Mouse (Mus musculus) neural tube, embryonic 13.5 days (tissue): ENCODE results near the gene Nt5m. TPM values are rescaled to one million over a fixed set of nuclear protein-coding genes. Genes with fewer than 3 reads are reported as not detected.

ENCODE experiments used
- ATAC-seq: fragments of 200-750 bp; cut with Nextera tagmentation; 2 replicates; pipeline ENCODE4 v1.8.0; 2017; ENCODE audit warnings: low read depth, mild to moderate bottlenecking, moderate TSS enrichment, moderate library complexity
- H3K27ac ChIP-seq: fragments of 300-500 bp; sonication (generic); replicated peaks from 2 replicates; pipeline ENCODE4 v1.5.1; 2015; ENCODE audit warnings: moderate library complexity, mild to moderate bottlenecking, inconsistent platforms
- H3K27me3 ChIP-seq: fragments of 300-500 bp; sonication (generic); 2 replicates; pipeline ENCODE4 v1.6.1; 2015; ENCODE audit warnings: mild to moderate bottlenecking, inconsistent platforms
- H3K36me3 ChIP-seq: fragments of 300-500 bp; sonication (generic); 2 replicates; pipeline ENCODE4 v1.6.1; 2015; ENCODE audit warnings: mild to moderate bottlenecking, inconsistent platforms
- H3K4me1 ChIP-seq: fragments of 300-500 bp; sonication (generic); replicated peaks from 2 replicates; pipeline ENCODE4 v1.6.1; 2015; ENCODE audit warnings: inconsistent platforms
- H3K4me2 ChIP-seq: fragments of 300-500 bp; sonication (generic); 2 replicates; pipeline ENCODE4 v1.6.1; 2015; ENCODE audit warnings: inconsistent platforms, mild to moderate bottlenecking, moderate library complexity
- H3K4me3 ChIP-seq: fragments of 300-500 bp; sonication (generic); 2 replicates; pipeline ENCODE4 v1.5.1; 2015; ENCODE audit warnings: mild to moderate bottlenecking, inconsistent platforms
- H3K9ac ChIP-seq: fragments of 300-500 bp; sonication (generic); 2 replicates; pipeline ENCODE4 v1.6.1; 2015; ENCODE audit warnings: moderate library complexity, mild to moderate bottlenecking, inconsistent platforms
- H3K9me3 ChIP-seq: fragments of 300-500 bp; sonication (generic); 2 replicates; pipeline ENCODE4 v1.6.1; 2016; ENCODE audit warnings: inconsistent platforms
- WGBS: fragments of 180-500 bp; shearing (Covaris S2); methylation state at CpG from one replicate; pipeline ENCODE4 v1.1.7; 2015; 5-methylcytosine and 5-hydroxymethylcytosine counted together
- polyA plus RNA-seq: library from polyadenylated mRNA; unstranded; fragments of >200 nt; fragmentation: Nextera tagmentation; extraction: Ambion mirVana; gene quantifications from 2 replicates; pipeline ENCODE4 v1.2.1, GENCODE M21; 2015

Gene Nt5m
- polyA plus RNA-seq, 1 experiment from 2014 or later, result 70.7 TPM

- no peaks in the 10 kb centered on the region for H3K27me3 ChIP-seq
- no peak for ATAC-seq
- peaks cover 18% of the 10 kb centered on the region for H3K4me1 ChIP-seq
- no peak overlapping the region for H3K4me3 ChIP-seq
- 47% methylated on average over 10 of the region's 10 CpGs for WGBS
- H3K36me3 ChIP-seq, result no peaks in the 10 kb centered on the region
- H3K9me3 ChIP-seq, result no peaks in the 10 kb centered on the region
- no peak overlapping the region for H3K4me2 ChIP-seq
- no peak overlapping the region for H3K9ac ChIP-seq
- no peak overlapping the region for H3K27ac ChIP-seq
Observed at GRCm38 (mm10) chr11:59893153-59893788, 54.0 kb downstream of the Nt5m start.

GRCm38 (mm10) chr11:59894916-59895315 lies 55.7 kb downstream of the Nt5m start:
- H3K27me3 ChIP-seq, result no peaks in the 10 kb centered on the region
- no peak overlapping the region for H3K27ac ChIP-seq
- 83% methylated on average over 6 of the region's 6 CpGs for WGBS

GRCm38 (mm10) chr11:59895316-59895715 lies 56.1 kb downstream of the Nt5m start:
- H3K4me1 ChIP-seq, result peaks cover 36% of the 10 kb centered on the region
- H3K36me3 ChIP-seq, result no peaks in the 10 kb centered on the region
- H3K9me3 ChIP-seq, result no peaks in the 10 kb centered on the region
- ATAC-seq, result no peak
- WGBS, result 72% methylated on average over 8 of the region's 8 CpGs
- no peak overlapping the region for H3K27ac ChIP-seq
- H3K4me2 ChIP-seq, result no peak overlapping the region
- H3K9ac ChIP-seq, result no peak overlapping the region
- H3K27me3 ChIP-seq, result no peaks in the 10 kb centered on the region
- H3K4me3 ChIP-seq, result no peak overlapping the region

More at GRCm38 (mm10) chr11:59894916-59895315, 55.7 kb downstream of the Nt5m start:
- no peaks in the 10 kb centered on the region for H3K36me3 ChIP-seq
- H3K9me3 ChIP-seq, result no peaks in the 10 kb centered on the region
- no peak overlapping the region for H3K4me2 ChIP-seq
- no peak for ATAC-seq
- no peak overlapping the region for H3K9ac ChIP-seq
- peaks cover 32% of the 10 kb centered on the region for H3K4me1 ChIP-seq
- H3K4me3 ChIP-seq, result no peak overlapping the region

- no peaks in the 10 kb centered on the region for H3K36me3 ChIP-seq
- peaks cover 28% of the 10 kb centered on the region for H3K4me1 ChIP-seq
- H3K27me3 ChIP-seq, result no peaks in the 10 kb centered on the region
- H3K9ac ChIP-seq, result no peak overlapping the region
- WGBS, result 61% methylated on average over 11 of the region's 11 CpGs
- no peak overlapping the region for H3K27ac ChIP-seq
- no peaks in the 10 kb centered on the region for H3K9me3 ChIP-seq
- no peak for ATAC-seq
- H3K4me2 ChIP-seq, result no peak overlapping the region
- H3K4me3 ChIP-seq, result no peak overlapping the region
Observed at GRCm38 (mm10) chr11:59897981-59898599, 58.8 kb downstream of the Nt5m start.

GRCm38 (mm10) chr11:59899711-59900685 lies 60.8 kb downstream of the Nt5m start:
- ATAC-seq, result peak; percentile 69
- Histone ChIP-seq H3K4me2 (no peak overlapping the region), H3K4me1 (peaks cover 28% of the 10 kb centered on the region), H3K27me3 (no peaks in the 10 kb centered on the region), H3K36me3 (no peaks in the 10 kb centered on the region), H3K27ac (peak overlapping the region; percentile 74), H3K4me3 (no peak overlapping the region), H3K9ac (0 out of 2 replicates have a peak overlapping the region, but pooled peaks have one; percentile 5), H3K9me3 (no peaks in the 10 kb centered on the region)
- WGBS, result 36% methylated on average over 13 of the region's 13 CpGs

GRCm38 (mm10) chr11:59900995-59901394 lies 61.7 kb downstream of the Nt5m start:
- Histone ChIP-seq H3K4me3 (no peak overlapping the region), H3K4me2 (no peak overlapping the region), H3K9me3 (no peaks in the 10 kb centered on the region), H3K36me3 (no peaks in the 10 kb centered on the region), H3K27me3 (no peaks in the 10 kb centered on the region), H3K27ac (peak overlapping the region; percentile 74; the same call in 1 of the 2 replicates), H3K9ac (no peak overlapping the region), H3K4me1 (peaks cover 28% of the 10 kb centered on the region)
- no peak for ATAC-seq
- WGBS, result 82% methylated on average over 1 of the region's 1 CpGs

GRCm38 (mm10) chr11:59902045-59902726 lies 62.9 kb downstream of the Nt5m start:
- Histone ChIP-seq H3K4me1 (peaks cover 28% of the 10 kb centered on the region), H3K9me3 (no peaks in the 10 kb centered on the region), H3K4me3 (no peak overlapping the region), H3K27me3 (no peaks in the 10 kb centered on the region), H3K36me3 (no peaks in the 10 kb centered on the region), H3K27ac (0 out of 2 replicates have a peak overlapping the region, but pooled peaks have one; percentile 54), H3K4me2 (no peak overlapping the region), H3K9ac (no peak overlapping the region)
- 68% methylated on average over 8 of the region's 8 CpGs for whole genome bisulfite sequencing
- no peak for ATAC-seq

GRCm38 (mm10) chr11:59906521-59907123 lies 67.4 kb downstream of the Nt5m start:
- Histone ChIP-seq H3K9me3 (no peaks in the 10 kb centered on the region), H3K27me3 (no peaks in the 10 kb centered on the region), H3K4me2 (no peak overlapping the region), H3K4me3 (no peak overlapping the region), H3K4me1 (no peaks in the 10 kb centered on the region), H3K27ac (no peak overlapping the region), H3K9ac (no peak overlapping the region), H3K36me3 (no peaks in the 10 kb centered on the region)
- no peak for ATAC-seq
- 95% methylated on average over 6 of the region's 6 CpGs for WGBS

GRCm38 (mm10) chr11:59908446-59908845 lies 69.2 kb downstream of the Nt5m start:
- H3K4me2 ChIP-seq, result no peak overlapping the region
- H3K9me3 ChIP-seq, result no peaks in the 10 kb centered on the region
- H3K4me3 ChIP-seq, result no peak overlapping the region
- H3K9ac ChIP-seq, result no peak overlapping the region
- H3K27me3 ChIP-seq, result no peaks in the 10 kb centered on the region
- no peaks in the 10 kb centered on the region for H3K36me3 ChIP-seq
- WGBS, result 68% methylated on average over 3 of the region's 3 CpGs
- no peak for ATAC-seq
- no peak overlapping the region for H3K27ac ChIP-seq
- no peaks in the 10 kb centered on the region for H3K4me1 ChIP-seq

- Histone ChIP-seq H3K36me3 (no peaks in the 10 kb centered on the region), H3K9me3 (no peaks in the 10 kb centered on the region), H3K27ac (no peak overlapping the region), H3K4me1 (no peaks in the 10 kb centered on the region), H3K9ac (no peak overlapping the region), H3K4me3 (no peak overlapping the region), H3K27me3 (no peaks in the 10 kb centered on the region), H3K4me2 (no peak overlapping the region)
- ATAC-seq, result no peak
Observed at GRCm38 (mm10) chr11:59910586-59910985, 71.3 kb downstream of the Nt5m start.

- Histone ChIP-seq H3K9ac (no peak overlapping the region), H3K27ac (no peak overlapping the region), H3K4me3 (no peak overlapping the region), H3K9me3 (no peaks in the 10 kb centered on the region), H3K27me3 (no peaks in the 10 kb centered on the region), H3K36me3 (no peaks in the 10 kb centered on the region), H3K4me1 (no peaks in the 10 kb centered on the region), H3K4me2 (no peak overlapping the region)
- no peak for ATAC-seq
- WGBS, result 86% methylated on average over 1 of the region's 1 CpGs
Observed at GRCm38 (mm10) chr11:59911523-59911922, 72.3 kb downstream of the Nt5m start.
